Mouse (Mus musculus) cerebellum, postnatal 4 days (tissue): ENCODE data around the gene Dvl1.
A peak's percentile ranks its signal among the peaks of the same experiment; 100 is the strongest.

Experiments
- DNase-seq, 2 experiments: peaks; one replicate each; pipeline ENCODE4 v3.0.0; 2022; ENCODE audit warnings: low spot score in 2 of 2, mixed read lengths in 1 of 2

Gene Dvl1

DNA sequence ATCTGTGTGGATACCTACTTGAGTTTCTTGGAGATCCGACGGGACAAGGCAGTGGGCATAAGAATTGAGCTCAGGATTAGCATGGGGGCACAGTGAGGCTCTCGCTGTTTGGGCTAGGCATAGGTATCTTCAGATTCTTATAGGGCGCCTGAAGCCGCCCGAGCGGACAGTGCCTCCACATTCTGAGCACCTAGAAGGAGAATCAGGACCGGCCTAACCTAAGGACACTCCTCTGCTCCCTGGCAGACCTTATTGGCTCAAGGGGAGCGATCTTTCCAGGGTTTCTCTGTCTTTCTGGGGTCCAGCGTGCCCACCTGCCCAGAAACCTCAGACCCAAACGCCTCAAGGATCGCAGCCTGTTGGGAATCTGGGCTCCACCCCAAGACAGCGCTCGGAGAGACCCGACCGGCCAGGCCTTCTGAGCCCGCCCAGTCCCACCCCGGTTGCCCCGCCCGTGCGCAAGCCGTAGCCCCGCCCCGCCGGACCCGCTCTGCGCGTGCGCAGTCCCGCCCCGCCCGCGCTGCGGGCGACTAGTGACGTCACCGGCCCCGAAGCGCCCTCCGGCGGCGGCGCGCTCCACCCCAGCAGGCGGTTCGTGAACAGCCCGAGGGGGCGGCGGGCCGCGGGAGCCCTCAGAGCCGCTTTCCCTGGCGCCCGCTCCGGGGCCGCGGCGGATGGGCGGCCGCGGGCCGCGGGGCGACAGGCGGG lies at the start of gene Dvl1:
Gene Dvl1, plus strand, starts transcription at position 532 of the 708 bp plus-strand sequence.
- DNase-seq = peak; percentile 97 to 98

DNA sequence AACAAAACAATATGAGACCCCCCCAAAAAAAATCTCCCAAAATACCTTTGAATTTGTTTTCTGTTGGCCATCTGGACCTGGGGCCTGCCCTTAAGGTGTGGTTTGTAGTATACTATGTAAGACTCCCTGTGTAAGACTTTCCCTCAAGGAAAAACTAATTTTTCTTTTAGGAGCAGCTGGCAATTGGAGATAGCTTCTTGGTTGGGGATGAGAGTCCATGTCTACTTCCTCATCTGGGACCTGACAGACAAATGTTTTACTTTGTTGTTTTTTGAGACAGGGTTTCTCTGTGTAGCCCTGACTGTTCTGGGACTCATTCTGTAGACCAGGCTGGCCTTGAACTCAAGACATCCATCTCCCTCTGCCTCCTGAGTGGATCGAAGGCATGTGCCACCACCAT lies 45.1 kb upstream of the Dvl1 start:
- DNase-seq = no peak

- DNase-seq = no peak
Observed at GRCm38 (mm10) chr4:155802741-155803339, 44.4 kb upstream of the Dvl1 start, which contains the start of gene Mrpl20. TSS of gene Mrpl20 (plus strand) at chr4:155802878.

GRCm38 (mm10) chr4:155803340-155804041 lies 43.7 kb upstream of the Dvl1 start:
- DNase-seq = peak; percentile 98 to 99

DNA sequence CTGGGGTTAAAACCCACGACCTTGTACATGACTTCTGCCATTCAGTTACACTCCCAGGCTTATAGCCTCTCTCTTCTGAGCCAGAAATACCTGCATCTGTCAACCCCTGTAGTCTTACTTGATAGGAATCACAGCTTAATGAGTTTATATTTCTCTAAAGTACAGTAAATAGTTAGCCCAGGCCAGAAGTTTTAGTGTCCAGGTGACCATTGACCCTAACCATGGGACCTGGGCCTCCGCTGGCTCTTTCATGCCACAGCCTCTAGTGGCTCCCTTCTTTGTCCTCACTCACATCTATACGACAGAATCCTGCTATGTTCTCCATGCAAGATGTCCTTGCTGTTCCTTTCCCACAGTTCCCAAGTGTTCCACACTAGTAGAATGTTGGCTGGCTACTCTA lies 39.4 kb upstream of the Dvl1 start:
- no peak for DNase-seq

GRCm38 (mm10) chr4:155811929-155812664 lies 35.1 kb upstream of the Dvl1 start, which contains the start of gene Ccnl2:
TSS of gene Ccnl2 (plus strand) at chr4:155812489.
- peak; percentile 86 to 95 for DNase-seq

DNA sequence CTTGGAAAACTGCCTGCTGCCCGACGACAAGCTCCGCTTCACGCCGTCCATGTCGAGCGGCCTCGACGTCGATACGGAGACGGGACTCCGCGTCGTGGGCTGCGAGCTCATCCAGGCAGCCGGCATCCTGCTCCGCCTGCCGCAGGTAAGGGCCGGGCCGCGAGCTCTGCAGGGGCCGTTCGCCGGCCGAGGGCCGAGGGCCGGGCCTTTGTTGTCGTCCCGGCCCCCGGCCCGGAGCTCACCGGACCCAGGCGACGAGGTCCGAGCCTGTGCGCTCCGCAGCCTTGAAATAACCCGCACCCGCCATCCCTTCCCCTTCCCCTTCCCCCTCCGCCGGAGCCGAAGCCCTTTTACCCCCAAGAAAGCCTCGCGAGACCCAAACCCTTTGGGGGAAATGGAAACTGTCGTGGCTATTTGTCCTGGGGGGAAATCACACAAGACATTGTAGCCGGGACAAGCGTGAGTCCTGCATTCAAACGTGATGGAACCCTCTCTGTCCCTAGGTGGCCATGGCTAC lies 34.5 kb upstream of the Dvl1 start:
- peak in 1 of 2 experiments; percentile 40 for DNase-seq

GRCm38 (mm10) chr4:155817533-155817932 lies 29.7 kb upstream of the Dvl1 start:
- DNase-seq = no peak

DNA sequence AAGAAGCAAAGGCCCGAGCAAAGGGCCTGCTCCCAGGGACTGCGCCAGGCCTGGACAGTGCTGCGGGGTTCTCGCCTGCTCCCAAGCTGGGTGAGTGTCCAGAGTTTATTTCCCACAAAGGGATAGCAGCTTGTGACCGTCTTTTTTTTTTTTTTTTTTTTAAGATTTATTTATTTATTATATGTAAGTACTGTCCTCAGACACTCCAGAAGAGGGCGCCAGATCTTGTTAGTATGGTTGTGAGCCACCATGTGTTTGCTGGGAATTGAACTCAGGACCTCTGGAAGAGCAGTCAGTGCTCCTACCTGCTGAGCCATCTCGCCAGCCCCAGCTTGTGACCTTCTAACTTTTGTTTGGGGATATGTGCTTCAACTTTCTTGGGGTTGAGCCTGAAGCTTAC lies 26.2 kb upstream of the Dvl1 start:
- no peak for DNase-seq

GRCm38 (mm10) chr4:155823443-155823842 lies 23.8 kb upstream of the Dvl1 start:
- DNase-seq = no peak

DNA sequence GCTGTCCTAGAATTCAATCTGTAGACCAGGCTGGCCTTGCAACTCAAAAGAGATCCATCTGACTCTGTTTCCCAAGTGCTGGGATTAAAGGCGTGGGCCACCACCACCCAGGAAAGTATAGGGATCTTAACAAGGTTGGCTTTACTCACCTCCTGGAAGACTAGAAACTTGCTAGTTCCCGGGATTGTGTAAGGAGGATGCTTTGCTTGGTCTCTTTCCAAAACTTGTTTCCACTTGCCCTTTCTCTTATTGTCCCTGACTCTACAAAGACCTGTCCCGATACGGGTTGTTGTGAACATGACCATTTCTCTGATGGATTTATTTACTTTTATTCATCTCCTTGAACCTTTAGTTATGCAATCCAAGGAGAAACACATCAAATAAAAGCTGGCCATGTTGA lies 17.3 kb upstream of the Dvl1 start:
- no peak for DNase-seq

DNA sequence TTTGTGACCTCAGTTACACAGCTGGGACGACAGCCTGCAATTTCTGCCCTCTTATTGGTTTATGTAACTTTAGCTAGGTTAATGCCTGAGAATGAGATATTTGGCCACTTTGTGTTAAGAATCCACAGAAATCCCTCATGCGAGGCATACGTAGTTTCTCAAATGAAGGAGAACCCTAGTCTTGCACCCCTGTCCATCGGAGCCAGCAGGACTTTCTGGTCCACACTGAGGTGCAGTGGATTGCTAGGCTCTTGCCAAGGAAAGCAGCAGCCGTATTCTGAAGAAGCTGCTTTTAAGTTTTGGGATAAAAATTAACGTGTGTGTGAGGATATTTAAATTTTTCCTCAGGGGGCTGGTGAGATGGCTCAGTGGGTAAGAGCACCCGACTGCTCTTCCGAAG lies 16.6 kb upstream of the Dvl1 start:
- no peak for DNase-seq

GRCm38 (mm10) chr4:155831205-155831766 lies 15.9 kb upstream of the Dvl1 start, which contains the start of gene Aurkaip1:
TSS of gene Aurkaip1 (plus strand) at chr4:155831272.
- DNase-seq = peak; percentile 97 to 99

GRCm38 (mm10) chr4:155831831-155832230 lies 15.4 kb upstream of the Dvl1 start:
- DNase-seq = no peak

GRCm38 (mm10) chr4:155832321-155832720 lies 14.9 kb upstream of the Dvl1 start:
- DNase-seq = no peak

DNA sequence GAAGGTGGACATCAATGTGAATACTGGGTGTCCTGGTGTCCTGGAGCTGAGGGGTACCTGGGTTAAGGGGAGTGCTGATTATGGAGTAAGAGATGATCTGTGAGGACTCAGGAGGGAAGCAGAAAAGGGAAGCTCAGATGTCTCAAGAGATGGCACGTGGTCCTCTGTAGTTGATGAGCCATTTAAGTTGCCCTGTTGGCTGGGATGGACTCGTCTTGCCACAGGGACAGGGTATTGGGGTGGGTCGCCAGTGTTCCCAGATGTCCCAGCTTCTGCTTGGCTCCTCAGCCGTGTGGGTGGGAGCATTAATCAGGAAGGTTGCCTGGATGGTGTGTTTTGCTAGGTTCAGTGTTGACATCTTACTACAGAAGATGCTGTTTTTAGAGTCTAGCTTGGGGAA lies 14.0 kb upstream of the Dvl1 start:
- no peak for DNase-seq

DNA sequence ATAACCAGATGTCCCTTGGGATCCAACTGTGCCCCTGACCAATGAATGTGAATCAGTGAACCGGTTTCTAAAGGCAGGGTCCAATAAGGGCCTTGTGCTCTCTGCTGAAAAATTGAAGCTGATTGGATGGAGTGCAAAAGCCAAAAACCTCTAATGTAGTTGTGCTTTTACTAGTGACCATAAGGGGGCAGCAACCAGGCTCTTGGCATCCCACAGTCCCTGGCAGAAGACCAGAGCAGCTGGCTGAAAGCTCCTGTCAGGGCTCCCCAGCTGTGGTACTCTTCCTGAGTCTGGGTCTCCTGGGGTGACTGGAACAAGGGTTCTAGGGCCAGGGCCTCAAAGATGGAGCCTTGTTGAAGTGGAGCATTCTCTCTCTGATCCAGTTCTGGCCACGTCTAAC lies 13.4 kb upstream of the Dvl1 start:
- peak in 1 of 2 experiments; percentile 69 for DNase-seq

GRCm38 (mm10) chr4:155837404-155838010 lies 9.7 kb upstream of the Dvl1 start:
- no peak for DNase-seq

DNA sequence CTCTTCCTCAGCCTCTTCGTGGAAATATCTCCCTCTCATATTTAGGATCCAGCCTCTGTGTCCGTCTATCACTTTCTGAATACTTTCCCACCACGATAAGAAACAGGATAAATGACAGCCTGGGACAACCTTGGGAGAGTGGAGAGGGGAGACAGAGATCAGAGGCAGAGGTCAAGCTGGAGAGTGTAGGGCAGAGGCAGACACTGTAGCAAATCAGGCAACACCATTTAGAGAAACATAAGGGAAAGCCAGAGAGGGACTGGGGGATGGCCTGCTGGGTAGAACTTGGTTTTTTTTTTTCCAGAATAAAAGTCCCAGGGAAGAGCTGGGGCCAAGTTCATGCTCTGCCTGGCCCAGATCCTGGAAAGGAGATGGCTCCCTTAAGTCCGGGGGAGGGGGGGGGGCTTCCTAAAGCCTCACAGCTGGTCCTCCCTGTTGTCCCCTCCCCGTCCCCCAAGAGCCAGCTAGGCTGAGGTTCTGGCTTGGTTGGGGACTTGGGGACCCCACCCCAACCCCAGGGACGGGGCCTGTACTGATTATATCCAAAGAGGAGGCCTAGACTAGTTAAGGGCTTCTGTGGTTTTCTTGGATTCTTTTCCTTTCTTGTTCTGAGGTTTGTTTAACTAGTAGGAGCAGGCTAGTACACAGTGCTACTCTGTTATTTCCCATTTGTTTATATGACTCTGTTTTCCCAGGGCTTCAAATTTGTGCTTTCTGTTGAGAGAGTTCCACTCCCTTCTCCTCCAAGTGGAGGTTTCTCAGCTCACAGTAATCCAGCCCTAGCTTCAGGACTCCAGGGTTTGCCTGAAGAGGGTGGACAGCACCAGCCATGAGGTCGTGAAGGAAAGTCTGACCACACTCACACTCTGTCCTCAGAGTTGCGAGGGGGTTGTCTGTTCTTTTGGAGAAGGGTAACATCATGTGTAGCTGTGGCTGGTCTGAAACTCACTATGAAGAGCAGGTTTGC lies 8.7 kb upstream of the Dvl1 start:
- no peak for DNase-seq

DNA sequence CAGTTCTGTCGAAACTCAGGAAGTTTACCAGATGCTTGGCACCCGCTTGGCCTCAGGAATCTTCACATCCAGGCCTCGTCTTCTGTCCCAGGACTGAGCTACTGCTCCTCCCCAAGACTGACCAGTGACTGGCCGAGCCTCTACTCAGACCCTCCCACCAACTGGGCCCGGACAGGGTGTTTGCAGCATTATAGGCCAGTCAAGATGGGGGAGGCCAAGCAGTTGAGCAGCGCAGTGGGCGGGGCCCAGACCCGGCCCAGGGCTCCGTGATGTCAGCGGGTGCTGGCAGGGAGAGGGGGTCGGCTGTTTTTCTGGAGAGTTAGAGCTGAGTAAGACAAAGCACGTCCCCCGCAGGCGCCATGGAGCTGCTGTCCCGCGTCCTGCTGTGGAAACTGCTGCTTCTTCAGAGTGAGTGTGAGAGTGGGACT lies 7.7 kb upstream of the Dvl1 start, which contains the start of gene Mxra8:
Gene Mxra8, plus strand, starts transcription at position 198 of the 428 bp plus-strand sequence.
- peak in 1 of 2 experiments; percentile 46 for DNase-seq
